Comparison of ENCODE assay signal across 8 mouse cellular contexts in genomic region chr5:32134903-32135335, GRCm38 (mm10). TPM values are rescaled to one million over a fixed set of nuclear protein-coding genes. Genes with fewer than 3 reads are reported as not detected.
A peak's percentile ranks its signal among the peaks of the same experiment; 100 is the strongest.
DNase-seq lines count a peak whose midpoint lies in the region; ATAC-seq and TF ChIP-seq lines count a peak whose summit lies in the region.

No protein-coding gene starts in this region.

- peak overlapping the region; percentile 89 for H3K9ac ChIP-seq in heart, adult 2 months (ENCODE audit: low read depth, low read length)
- H3K9ac ChIP-seq in ES-E14 (ENCODE audit: insufficient read depth, low read depth, low read length, poor library complexity, severe bottlenecking) = peak overlapping the region; percentile 82
- peak overlapping the region; percentile 92 for H3K9ac ChIP-seq in intestine, postnatal 0 days (ENCODE audit: low read depth, low read length)

- H3K4me2 ChIP-seq in intestine, postnatal 0 days (replicated peaks; ENCODE audit: low read depth) = peak overlapping the region; percentile 86

- no peaks in the 10 kb centered on the region for H3K79me2 ChIP-seq in heart, adult 2 months (replicated peaks; ENCODE audit: control insufficient read depth, insufficient read depth, low read length)

- under 1% methylated on average over 44 of the region's 54 CpGs for WGBS in heart, adult 2 months
- under 1% methylated on average over 50 of the region's 54 CpGs for WGBS in forebrain, embryonic 10.5 days
- WGBS in intestine, postnatal 0 days = 0% methylated on average over 33 of the region's 54 CpGs
- under 1% methylated on average over 44 of the region's 54 CpGs for WGBS in spleen, adult 2 months

- no peaks in the 10 kb centered on the region for H3K36me3 ChIP-seq in heart, adult 2 months (ENCODE audit: control insufficient read depth, insufficient read depth, low read length)
- H3K36me3 ChIP-seq in ES-E14 (ENCODE audit: control insufficient read depth, insufficient read depth, low read length, poor library complexity, severe bottlenecking) = no peaks in the 10 kb centered on the region
- no peaks in the 10 kb centered on the region for H3K36me3 ChIP-seq in forebrain, embryonic 10.5 days (replicated peaks)
- no peaks in the 10 kb centered on the region for H3K36me3 ChIP-seq in intestine, postnatal 0 days (ENCODE audit: control insufficient read depth, insufficient read depth)
- no peaks in the 10 kb centered on the region for H3K36me3 ChIP-seq in spleen, adult 2 months (ENCODE audit: control insufficient read depth, insufficient read depth, low read length)

- H3K27me3 ChIP-seq in heart, adult 2 months (ENCODE audit: control insufficient read depth, insufficient read depth, low read length) = no peaks in the 10 kb centered on the region
- peaks cover 96% of the 10 kb centered on the region for H3K27me3 ChIP-seq in forebrain, embryonic 10.5 days (ENCODE audit: poor library complexity, severe bottlenecking)
- H3K27me3 ChIP-seq in intestine, postnatal 0 days (replicated peaks; ENCODE audit: control insufficient read depth, insufficient read depth, low read length) = no peaks in the 10 kb centered on the region
- H3K27me3 ChIP-seq in spleen, adult 2 months (ENCODE audit: control insufficient read depth, insufficient read depth, low read length) = peaks cover 14% of the 10 kb centered on the region

- 0 out of 2 replicates have a peak, but pooled peaks have one; percentile 8 for TF ChIP-seq EP300 in heart, adult 2 months (IDR thresholded peaks at IDR 0.05; ENCODE audit: insufficient read depth, low read depth, low read length)

- in situ Hi-C loops in ES-E14 (cut with MboI; ENCODE audit: low sequenced_read_pairs in 2 of 2, unreplicated experiment in 2 of 2) = loop anchor here in 1 of 2 experiments (10.0 kb wide), 1 partner anchor 530 kb away; no protein-coding TSS in a partner anchor

- no peaks in the 10 kb centered on the region for H3K9me3 ChIP-seq in ES-E14 (ENCODE audit: control insufficient read depth, insufficient read depth, low read depth, low read length)
- no peaks in the 10 kb centered on the region for H3K9me3 ChIP-seq in forebrain, embryonic 10.5 days
- no peaks in the 10 kb centered on the region for H3K9me3 ChIP-seq in intestine, postnatal 0 days (ENCODE audit: control insufficient read depth)

- intact Hi-C loops in heart, adult 2 months (cut with DNase I) = loop anchor here (2.0 to 5.0 kb wide), 2 partner anchors 316 to 523 kb away; no protein-coding TSS in a partner anchor
- intact Hi-C loops in heart, postnatal 25 days (cut with DNase I) = loop anchor here (5.0 kb wide), 4 partner anchors 48 to 523 kb away; no protein-coding TSS in a partner anchor

- peak; percentile 87 to 91 for DNase-seq in heart, adult 2 months
- no peak for DNase-seq in heart, postnatal 25 days (ENCODE audit: low spot score)
- no peak for DNase-seq in ES-E14 (ENCODE audit: low read depth, low spot score)
- DNase-seq in forebrain, embryonic 10.5 days (ENCODE audit: extremely low spot score, low spot score) = peak; percentile 45
- DNase-seq in lung, postnatal 14 days = peak; percentile 76
- DNase-seq in spleen, adult 2 months (ENCODE audit: low read depth in 1 of 2, low spot score in 2 of 2) = peak in 1 of 2 experiments; percentile 63
- no peak for DNase-seq in c-Kit-positive CD71-positive TER-119-positive erythroid progenitor cells, embryonic 14.5 days (ENCODE audit: low spot score)

- TF ChIP-seq CTCF in heart, adult 2 months (IDR thresholded peaks at IDR 0.05) = peak; percentile 55
- TF ChIP-seq CTCF in intestine, postnatal 0 days (IDR thresholded peaks at IDR 0.05; ENCODE audit: low read depth) = peak; percentile 59
- no peak for TF ChIP-seq CTCF in spleen, adult 2 months (IDR thresholded peaks at IDR 0.05; ENCODE audit: extremely low read depth, insufficient read depth, insufficient read length, insufficient replicate concordance)

- H3K4me3 ChIP-seq in heart, adult 2 months = peak overlapping the region; percentile 96
- peak overlapping the region; percentile 76 to 81 for H3K4me3 ChIP-seq in ES-E14 (ENCODE audit: insufficient read depth in 1 of 2, low read depth in 1 of 2, low read length in 2 of 2, poor library complexity in 1 of 2, severe bottlenecking in 1 of 2)
- peak overlapping the region; percentile 72 for H3K4me3 ChIP-seq in forebrain, embryonic 10.5 days
- H3K4me3 ChIP-seq in intestine, postnatal 0 days (ENCODE audit: low read depth, low read length) = peak overlapping the region; percentile 73
- peak overlapping the region; percentile 71 for H3K4me3 ChIP-seq in spleen, adult 2 months (ENCODE audit: extremely low read depth, insufficient read depth, insufficient read length)

- H3K4me1 ChIP-seq in heart, adult 2 months (ENCODE audit: control insufficient read depth, insufficient read depth, low read length) = peaks cover 5% of the 10 kb centered on the region
- H3K4me1 ChIP-seq in ES-E14 (ENCODE audit: control insufficient read depth in 2 of 2, insufficient read depth in 2 of 2, low read length in 2 of 2, poor library complexity in 1 of 2) = no peaks in the 10 kb centered on the region
- peaks cover 48% of the 10 kb centered on the region for H3K4me1 ChIP-seq in forebrain, embryonic 10.5 days
- peaks cover 5% of the 10 kb centered on the region; the same call in 1 of the 2 replicates for H3K4me1 ChIP-seq in intestine, postnatal 0 days (replicated peaks; ENCODE audit: control insufficient read depth, insufficient read depth, low read length)
- H3K4me1 ChIP-seq in spleen, adult 2 months (ENCODE audit: control insufficient read depth, insufficient read depth, insufficient read length) = peaks cover 9% of the 10 kb centered on the region

- no peak for TF ChIP-seq POLR2A in heart, adult 2 months (IDR thresholded peaks at IDR 0.05; ENCODE audit: insufficient read depth, low read depth, low read length)
- TF ChIP-seq POLR2A in spleen, adult 2 months (IDR thresholded peaks at IDR 0.05; ENCODE audit: low read depth, low read length) = no peak

- peak; percentile 66 for ATAC-seq in intestine, postnatal 0 days

- peak overlapping the region; percentile 99 for H3K27ac ChIP-seq in heart, adult 2 months
- no peak overlapping the region for H3K27ac ChIP-seq in ES-E14 (ENCODE audit: insufficient read depth, low read depth, low read length, poor library complexity, severe bottlenecking)
- peak overlapping the region; percentile 89 for H3K27ac ChIP-seq in forebrain, embryonic 10.5 days
- H3K27ac ChIP-seq in intestine, postnatal 0 days (ENCODE audit: low read depth, low read length) = peak overlapping the region; percentile 97
- H3K27ac ChIP-seq in spleen, adult 2 months (ENCODE audit: insufficient read depth, low read length) = peak overlapping the region; percentile 87

TF ChIP-seq in ES-E14, 5 proteins besides CTCF, POLR2A, EP300 and RAD21:
- TF ChIP-seq HCFC1 (IDR thresholded peaks at IDR 0.05; ENCODE audit: borderline replicate concordance, insufficient read depth, low read length) (peak; percentile 59; the same call in 1 of the 2 replicates), ZNF384 (IDR thresholded peaks at IDR 0.05; ENCODE audit: low read depth, low read length) (peak; percentile 94), CHD2 (IDR thresholded peaks at IDR 0.05; ENCODE audit: low read depth, low read length) (no peak), ZC3H11A (IDR thresholded peaks at IDR 0.05; ENCODE audit: borderline replicate concordance, low read depth, low read length) (no peak), MAFK (IDR thresholded peaks at IDR 0.05; ENCODE audit: insufficient read depth, low read depth, low read length) (no peak)

RNA-seq across cellular contexts. Expression of gene Fosl2, which starts 0.7 kb away (rescaled TPM):
- 10 to 100 TPM; 21.2 to 26.6 TPM for total RNA-seq in heart, adult 2 months (2021)
- 10.2 and 11.9 TPM in 2 replicates for polyA plus RNA-seq in heart, adult 2 months (2012; rRNA removed)
- total RNA-seq in heart, postnatal 25 days (2021) = 10 to 100 TPM; 19.8 to 24.4 TPM
- 8.9 and 15.0 TPM in 2 replicates for total RNA-seq in ES-E14 (2012; rRNA removed)
- polyA plus RNA-seq in forebrain, embryonic 10.5 days (2016; fragmentation: Nextera tagmentation; extraction: Ambion mirVana) = 0.32 and 0.60 TPM in 2 replicates
- 5.8 and 5.9 TPM in 2 replicates for polyA plus RNA-seq in intestine, postnatal 0 days (2015; fragmentation: Nextera tagmentation; extraction: Ambion mirVana)
- polyA plus RNA-seq in spleen, adult 2 months (2012; rRNA removed) = 5.0 and 5.1 TPM in 2 replicates

Comparison
In these comparisons a context has a peak if more than half of its experiments do, and no peak if none do; other contexts are left out.
1. DNase-seq: peak in heart, adult 2 months (2 of 2), forebrain, embryonic 10.5 days (single experiment) and lung, postnatal 14 days (single experiment); none in heart, postnatal 25 days (single experiment), ES-E14 (single experiment) and c-Kit-positive CD71-positive TER-119-positive erythroid progenitor cells, embryonic 14.5 days (single experiment).
2. Peak in every context shown above with its lines, with median percentiles within 50 percentile points of each other: H3K4me3 ChIP-seq and H3K9ac ChIP-seq.